Mouse (Mus musculus) midbrain, embryonic 15.5 days (tissue): ENCODE results near the gene Tll1. TPM values are rescaled to one million over a fixed set of nuclear protein-coding genes. Genes with fewer than 3 reads are reported as not detected.

Source experiments
- ATAC-seq: fragments of 200-750 bp; cut with Nextera tagmentation; replicated peaks from 2 replicates; pipeline ENCODE4 v1.8.0; 2017; ENCODE audit warnings: moderate TSS enrichment
- H3K27ac ChIP-seq: fragments of 300-500 bp; sonication (generic); 2 replicates; pipeline ENCODE4 v1.5.1; 2015; ENCODE audit warnings: mild to moderate bottlenecking, inconsistent platforms
- H3K27me3 ChIP-seq: fragments of 300-500 bp; sonication (generic); replicated peaks from 2 replicates; pipeline ENCODE4 v1.6.1; 2015; ENCODE audit warnings: inconsistent platforms
- H3K36me3 ChIP-seq: fragments of 300-500 bp; sonication (generic); replicated peaks from 2 replicates; pipeline ENCODE4 v1.6.1; 2015; ENCODE audit warnings: inconsistent platforms
- H3K4me1 ChIP-seq: fragments of 300-500 bp; sonication (generic); 2 replicates; pipeline ENCODE4 v1.6.1; 2015; ENCODE audit warnings: inconsistent platforms
- H3K4me2 ChIP-seq: fragments of 300-500 bp; sonication (generic); 2 replicates; pipeline ENCODE4 v1.6.1; 2015; ENCODE audit warnings: inconsistent platforms, mild to moderate bottlenecking, moderate library complexity
- H3K4me3 ChIP-seq: fragments of 300-500 bp; sonication (generic); 2 replicates; pipeline ENCODE4 v1.5.1; 2015; ENCODE audit warnings: mild to moderate bottlenecking, inconsistent platforms
- H3K9ac ChIP-seq: fragments of 300-500 bp; sonication (generic); 2 replicates; pipeline ENCODE4 v1.6.1; 2015; ENCODE audit warnings: mild to moderate bottlenecking, inconsistent platforms
- H3K9me3 ChIP-seq: fragments of 300-500 bp; sonication (generic); 2 replicates; pipeline ENCODE4 v1.6.1; 2016; ENCODE audit warnings: inconsistent platforms
- WGBS: fragments of 180-500 bp; shearing (Covaris S2); methylation state at CpG from one replicate; pipeline ENCODE4 v1.1.7; 2015; ENCODE audit warnings: mixed read lengths; 5-methylcytosine and 5-hydroxymethylcytosine counted together
- polyA plus RNA-seq: library from polyadenylated mRNA; unstranded; fragments of >200 nt; fragmentation: Nextera tagmentation; extraction: Ambion mirVana; gene quantifications from 2 replicates; pipeline ENCODE4 v1.2.1, GENCODE M21; 2015

Tll1 gene
- polyA plus RNA-seq, 1 experiment from 2014 or later = 3.5 TPM

- Histone ChIP-seq H3K4me3 (no peak overlapping the region), H3K9me3 (no peaks in the 10 kb centered on the region), H3K4me1 (no peaks in the 10 kb centered on the region), H3K36me3 (no peaks in the 10 kb centered on the region), H3K9ac (no peak overlapping the region), H3K4me2 (no peak overlapping the region), H3K27ac (no peak overlapping the region), H3K27me3 (no peaks in the 10 kb centered on the region)
- ATAC-seq = no peak
- WGBS = 54% methylated on average over 2 of the region's 2 CpGs
These were observed 18.2 kb downstream of the Tll1 start for GRCm38 (mm10) chr8:64187881-64188280.

- H3K27ac ChIP-seq = no peak overlapping the region
- H3K4me1 ChIP-seq = no peaks in the 10 kb centered on the region
- no peaks in the 10 kb centered on the region for H3K27me3 ChIP-seq
- H3K4me3 ChIP-seq = no peak overlapping the region
- WGBS = 88% methylated on average over 2 of the region's 2 CpGs
- ATAC-seq = no peak
- H3K9ac ChIP-seq = no peak overlapping the region
- H3K36me3 ChIP-seq = no peaks in the 10 kb centered on the region
- no peak overlapping the region for H3K4me2 ChIP-seq
- H3K9me3 ChIP-seq = no peaks in the 10 kb centered on the region
These were observed 29.1 kb downstream of the Tll1 start for GRCm38 (mm10) chr8:64176931-64177330.

- H3K4me1 ChIP-seq = no peaks in the 10 kb centered on the region
- no peaks in the 10 kb centered on the region for H3K27me3 ChIP-seq
- no peak overlapping the region for H3K4me2 ChIP-seq
- WGBS = 75% methylated on average over 3 of the region's 3 CpGs
- H3K36me3 ChIP-seq = no peaks in the 10 kb centered on the region
- H3K9ac ChIP-seq = no peak overlapping the region
- no peaks in the 10 kb centered on the region for H3K9me3 ChIP-seq
- H3K27ac ChIP-seq = no peak overlapping the region
- no peak for ATAC-seq
- H3K4me3 ChIP-seq = no peak overlapping the region
These were observed 31.2 kb downstream of the Tll1 start for GRCm38 (mm10) chr8:64174916-64175315.

GRCm38 (mm10) chr8:64173759-64174158 is 32.3 kb downstream of the Tll1 start:
- no peak overlapping the region for H3K9ac ChIP-seq
- 80% methylated on average over 2 of the region's 2 CpGs for WGBS
- no peak overlapping the region for H3K4me3 ChIP-seq
- no peaks in the 10 kb centered on the region for H3K9me3 ChIP-seq
- no peaks in the 10 kb centered on the region for H3K27me3 ChIP-seq
- no peak overlapping the region for H3K27ac ChIP-seq
- H3K36me3 ChIP-seq = no peaks in the 10 kb centered on the region
- no peaks in the 10 kb centered on the region for H3K4me1 ChIP-seq
- no peak for ATAC-seq
- H3K4me2 ChIP-seq = no peak overlapping the region

GRCm38 (mm10) chr8:64152899-64153891 is 52.9 kb downstream of the Tll1 start:
- Histone ChIP-seq H3K36me3 (no peaks in the 10 kb centered on the region), H3K9ac (0 out of 2 replicates have a peak overlapping the region, but pooled peaks have one; percentile 12)
- 31% methylated on average over 9 of the region's 9 CpGs for WGBS

GRCm38 (mm10) chr8:64152216-64152804 is 53.8 kb downstream of the Tll1 start:
- peak; percentile 37; the same call in 1 of the 2 replicates for ATAC-seq
- H3K9ac ChIP-seq = no peak overlapping the region
- H3K4me2 ChIP-seq = no peak overlapping the region
- H3K27me3 ChIP-seq = no peaks in the 10 kb centered on the region
- WGBS = 54% methylated on average over 9 of the region's 9 CpGs
- H3K27ac ChIP-seq = no peak overlapping the region
- H3K9me3 ChIP-seq = no peaks in the 10 kb centered on the region
- no peak overlapping the region for H3K4me3 ChIP-seq
- peaks cover 7% of the 10 kb centered on the region; the same call in 1 of the 2 replicates for H3K4me1 ChIP-seq
- H3K36me3 ChIP-seq = no peaks in the 10 kb centered on the region

More at GRCm38 (mm10) chr8:64152899-64153891, 52.9 kb downstream of the Tll1 start:
- Histone ChIP-seq H3K9me3 (no peaks in the 10 kb centered on the region), H3K27ac (0 out of 2 replicates have a peak overlapping the region, but pooled peaks have one; percentile 33), H3K4me3 (no peak overlapping the region), H3K4me2 (peak overlapping the region; percentile 25; the same call in 1 of the 2 replicates), H3K4me1 (peaks cover 7% of the 10 kb centered on the region; the same call in 1 of the 2 replicates), H3K27me3 (no peaks in the 10 kb centered on the region)
- ATAC-seq = peak; percentile 91

GRCm38 (mm10) chr8:64136593-64136992 is 69.5 kb downstream of the Tll1 start:
- Histone ChIP-seq H3K9me3 (no peaks in the 10 kb centered on the region), H3K4me1 (no peaks in the 10 kb centered on the region), H3K9ac (no peak overlapping the region), H3K27me3 (no peaks in the 10 kb centered on the region), H3K36me3 (no peaks in the 10 kb centered on the region), H3K4me3 (no peak overlapping the region), H3K4me2 (no peak overlapping the region), H3K27ac (no peak overlapping the region)
- 67% methylated on average over 1 of the region's 1 CpGs for WGBS
- ATAC-seq = no peak

- no peaks in the 10 kb centered on the region for H3K4me1 ChIP-seq
- H3K9me3 ChIP-seq = no peaks in the 10 kb centered on the region
- no peak overlapping the region for H3K27ac ChIP-seq
- no peaks in the 10 kb centered on the region for H3K36me3 ChIP-seq
- H3K4me3 ChIP-seq = no peak overlapping the region
- 78% methylated on average over 2 of the region's 2 CpGs for WGBS
- H3K27me3 ChIP-seq = no peaks in the 10 kb centered on the region
- no peak for ATAC-seq
- no peak overlapping the region for H3K9ac ChIP-seq
- no peak overlapping the region for H3K4me2 ChIP-seq
These were observed 98.9 kb downstream of the Tll1 start for GRCm38 (mm10) chr8:64107190-64107589.

GRCm38 (mm10) chr8:64073396-64073795 is 132.7 kb downstream of the Tll1 start:
- no peak overlapping the region for H3K9ac ChIP-seq
- H3K4me3 ChIP-seq = no peak overlapping the region
- 78% methylated on average over 2 of the region's 2 CpGs for WGBS
- ATAC-seq = no peak
- no peak overlapping the region for H3K4me2 ChIP-seq
- H3K27me3 ChIP-seq = no peaks in the 10 kb centered on the region
- H3K36me3 ChIP-seq = no peaks in the 10 kb centered on the region
- H3K27ac ChIP-seq = no peak overlapping the region
- H3K9me3 ChIP-seq = no peaks in the 10 kb centered on the region
- H3K4me1 ChIP-seq = no peaks in the 10 kb centered on the region

- H3K9me3 ChIP-seq = no peaks in the 10 kb centered on the region
- H3K27me3 ChIP-seq = no peaks in the 10 kb centered on the region
- no peak for ATAC-seq
- no peak overlapping the region for H3K4me2 ChIP-seq
- no peak overlapping the region for H3K27ac ChIP-seq
- no peak overlapping the region for H3K4me3 ChIP-seq
- no peaks in the 10 kb centered on the region for H3K4me1 ChIP-seq
- no peaks in the 10 kb centered on the region for H3K36me3 ChIP-seq
- WGBS = 52% methylated on average over 2 of the region's 2 CpGs
- H3K9ac ChIP-seq = no peak overlapping the region
These were observed 146.2 kb downstream of the Tll1 start for GRCm38 (mm10) chr8:64059867-64060266.

- 92% methylated on average over 4 of the region's 4 CpGs for WGBS
- no peak for ATAC-seq
These were observed 148.5 kb downstream of the Tll1 start for GRCm38 (mm10) chr8:64057571-64057970.

GRCm38 (mm10) chr8:64048556-64048955 is 157.5 kb downstream of the Tll1 start:
- no peak overlapping the region for H3K27ac ChIP-seq
- no peak overlapping the region for H3K4me3 ChIP-seq
- H3K27me3 ChIP-seq = no peaks in the 10 kb centered on the region
- H3K4me2 ChIP-seq = no peak overlapping the region
- H3K9ac ChIP-seq = no peak overlapping the region
- no peaks in the 10 kb centered on the region for H3K36me3 ChIP-seq
- no peak for ATAC-seq
- H3K4me1 ChIP-seq = no peaks in the 10 kb centered on the region
- WGBS = 55% methylated on average over 3 of the region's 3 CpGs
- H3K9me3 ChIP-seq = no peaks in the 10 kb centered on the region

More at GRCm38 (mm10) chr8:64057571-64057970, 148.5 kb downstream of the Tll1 start:
- Histone ChIP-seq H3K27me3 (no peaks in the 10 kb centered on the region), H3K4me1 (no peaks in the 10 kb centered on the region), H3K9me3 (no peaks in the 10 kb centered on the region), H3K4me2 (no peak overlapping the region), H3K36me3 (no peaks in the 10 kb centered on the region), H3K4me3 (no peak overlapping the region), H3K9ac (no peak overlapping the region), H3K27ac (no peak overlapping the region)
